8 mouse cellular contexts compared by ENCODE assay signal in genomic region chr1:165075301-165076082, GRCm38 (mm10).
DNase-seq lines count a peak whose midpoint lies in the region; ATAC-seq lines count a peak whose summit lies in the region.

No protein-coding gene starts in this region.

- intact Hi-C loops in left cerebral cortex, postnatal 4 days (cut with DNase I) = no loop called here

- no peak overlapping the region for H3K9ac ChIP-seq in hindbrain, embryonic 13.5 days

- peak overlapping the region; percentile 96 for H3K27ac ChIP-seq in hindbrain, embryonic 13.5 days

- no peaks in the 10 kb centered on the region for H3K27me3 ChIP-seq in hindbrain, embryonic 13.5 days

- no peak overlapping the region for H3K4me3 ChIP-seq in hindbrain, embryonic 13.5 days

- peak overlapping the region; percentile 25; the same call in 1 of the 2 replicates for H3K4me2 ChIP-seq in hindbrain, embryonic 13.5 days

- 30% methylated on average over 5 of the region's 5 CpGs for WGBS in hindbrain, embryonic 13.5 days

- ATAC-seq in hindbrain, embryonic 13.5 days (ENCODE audit: low FRiP score) = peak; percentile 91

- H3K36me3 ChIP-seq in hindbrain, embryonic 13.5 days = no peaks in the 10 kb centered on the region

- H3K4me1 ChIP-seq in hindbrain, embryonic 13.5 days (replicated peaks) = peaks cover 29% of the 10 kb centered on the region

- peaks cover 8% of the 10 kb centered on the region; the same call in 1 of the 2 replicates for H3K9me3 ChIP-seq in hindbrain, embryonic 13.5 days

- peak; percentile 37 for DNase-seq in embryo, embryonic 10 days (ENCODE audit: low spot score)
- DNase-seq in embryo, embryonic 9.5 days (ENCODE audit: extremely low spot score) = no peak
- peak; percentile 58 for DNase-seq in adrenal gland, postnatal 14 days
- peak; percentile 67 to 76 for DNase-seq in frontal cortex, postnatal 10 days (ENCODE audit: low spot score in 2 of 2)
- DNase-seq in left cerebral cortex, postnatal 4 days = peak; percentile 34
- peak; percentile 83 for DNase-seq in right cerebral cortex, postnatal 25 days
- no peak for DNase-seq in kidney, postnatal 25 days

Comparison
In these comparisons a context has a peak if more than half of its experiments do, and no peak if none do; other contexts are left out.
1. DNase-seq: peak in embryo, embryonic 10 days (single experiment), adrenal gland, postnatal 14 days (single experiment), frontal cortex, postnatal 10 days (2 of 2), left cerebral cortex, postnatal 4 days (single experiment) and right cerebral cortex, postnatal 25 days (single experiment); none in embryo, embryonic 9.5 days (single experiment) and kidney, postnatal 25 days (0 of 2).